Mouse (Mus musculus) intestine, embryonic 16.5 days (tissue): ENCODE measurements at regions not wholly inside any gene's neighbourhood (a gene's known extent, or its start where the extent isn't known, plus 50 kb on each side); places are given as distances from the start of the nearest gene placed in this dataset.
A peak's percentile ranks its signal among the peaks of the same experiment; 100 is the strongest.

Experiments used
- ATAC-seq: fragments of 200-750 bp; cut with Nextera tagmentation; 2 replicates; pipeline ENCODE4 v1.8.0; 2017; ENCODE audit warnings: moderate TSS enrichment, moderate library complexity
- H3K27ac ChIP-seq: fragments of 300-500 bp; sonication (generic); 2 replicates; pipeline ENCODE4 v1.5.1; 2014; ENCODE audit warnings: mild to moderate bottlenecking, low read length
- H3K27me3 ChIP-seq: fragments of 300-500 bp; sonication (generic); replicated peaks from 2 replicates; pipeline ENCODE4 v1.6.1; 2014; ENCODE audit warnings: low read length, control low read depth, mixed read lengths; ENCODE audit not compliant: control insufficient read depth, insufficient read depth
- H3K36me3 ChIP-seq: fragments of 300-500 bp; sonication (generic); 2 replicates; pipeline ENCODE4 v1.6.1; 2014; ENCODE audit warnings: low read length, control low read depth; ENCODE audit not compliant: control insufficient read depth, insufficient read depth
- H3K4me1 ChIP-seq: fragments of 300-500 bp; sonication (generic); 2 replicates; pipeline ENCODE4 v1.6.1; 2014; ENCODE audit warnings: low read length, control low read depth, mixed read lengths; ENCODE audit not compliant: control insufficient read depth, insufficient read depth
- H3K4me2 ChIP-seq: fragments of 300-500 bp; sonication (generic); 2 replicates; pipeline ENCODE4 v1.6.1; 2014; ENCODE audit warnings: low read depth, low read length, control low read depth
- H3K4me3 ChIP-seq: fragments of 300-500 bp; sonication (generic); 2 replicates; pipeline ENCODE4 v1.5.1; 2014; ENCODE audit warnings: mild to moderate bottlenecking, low read length
- H3K9ac ChIP-seq: fragments of 300-500 bp; sonication (generic); 2 replicates; pipeline ENCODE4 v1.6.1; 2014; ENCODE audit warnings: low read depth, low read length
- H3K9me3 ChIP-seq: fragments of 300-500 bp; sonication (generic); 2 replicates; pipeline ENCODE4 v1.6.1; 2016; ENCODE audit warnings: low read length, control low read depth; ENCODE audit not compliant: control insufficient read depth
- WGBS: fragments of 180-500 bp; shearing (Covaris S2); extraction: QIAGEN DNeasy Blood & Tissue Kit; methylation state at CpG from one replicate; pipeline ENCODE4 v1.1.7; 2014; 5-methylcytosine and 5-hydroxymethylcytosine counted together

- H3K4me2 ChIP-seq: no peak overlapping the region
- 39% methylated on average over 10 of the region's 10 CpGs for WGBS
- H3K36me3 ChIP-seq: no peaks in the 10 kb centered on the region
- H3K4me3 ChIP-seq: no peak overlapping the region
- peaks cover 25% of the 10 kb centered on the region for H3K4me1 ChIP-seq
- no peak overlapping the region for H3K9ac ChIP-seq
- H3K9me3 ChIP-seq: no peaks in the 10 kb centered on the region
- no peaks in the 10 kb centered on the region for H3K27me3 ChIP-seq
- ATAC-seq: peak; percentile 47
- H3K27ac ChIP-seq: peak overlapping the region; percentile 71
Measured at GRCm38 (mm10) chr11:79805981-79806415, 156.2 kb downstream of the Utp6 start.

GRCm38 (mm10) chr11:79803971-79804370 lies 158.2 kb downstream of the Utp6 start:
- ATAC-seq: no peak
- no peak overlapping the region for H3K27ac ChIP-seq
- H3K27me3 ChIP-seq: no peaks in the 10 kb centered on the region
- no peak overlapping the region for H3K4me2 ChIP-seq
- WGBS: 63% methylated on average over 2 of the region's 2 CpGs
- H3K9ac ChIP-seq: no peak overlapping the region
- H3K36me3 ChIP-seq: no peaks in the 10 kb centered on the region
- peaks cover 25% of the 10 kb centered on the region for H3K4me1 ChIP-seq
- H3K4me3 ChIP-seq: no peak overlapping the region
- no peaks in the 10 kb centered on the region for H3K9me3 ChIP-seq

GRCm38 (mm10) chr11:79803006-79803405 lies 159.2 kb downstream of the Utp6 start:
- H3K9ac ChIP-seq: no peak overlapping the region
- no peak overlapping the region for H3K4me2 ChIP-seq
- H3K36me3 ChIP-seq: no peaks in the 10 kb centered on the region
- ATAC-seq: peak; percentile 81
- no peaks in the 10 kb centered on the region for H3K27me3 ChIP-seq
- WGBS: 40% methylated on average over 5 of the region's 5 CpGs
- no peaks in the 10 kb centered on the region for H3K9me3 ChIP-seq
- peak overlapping the region; percentile 78 for H3K27ac ChIP-seq
- H3K4me3 ChIP-seq: no peak overlapping the region
- H3K4me1 ChIP-seq: peaks cover 25% of the 10 kb centered on the region

GRCm38 (mm10) chr11:79802566-79802965 lies 159.6 kb downstream of the Utp6 start:
- Histone ChIP-seq H3K4me3 (no peak overlapping the region), H3K9me3 (no peaks in the 10 kb centered on the region), H3K27me3 (no peaks in the 10 kb centered on the region), H3K4me1 (peaks cover 25% of the 10 kb centered on the region), H3K9ac (no peak overlapping the region), H3K4me2 (no peak overlapping the region), H3K27ac (peak overlapping the region; percentile 78), H3K36me3 (no peaks in the 10 kb centered on the region)
- WGBS: 52% methylated on average over 13 of the region's 13 CpGs
- peak; percentile 35 for ATAC-seq

- ATAC-seq: no peak
- no peak overlapping the region for H3K4me3 ChIP-seq
- H3K4me1 ChIP-seq: peaks cover 10% of the 10 kb centered on the region; the same call in 1 of the 2 replicates
- H3K27ac ChIP-seq: no peak overlapping the region
- H3K9me3 ChIP-seq: no peaks in the 10 kb centered on the region
- H3K4me2 ChIP-seq: no peak overlapping the region
- no peaks in the 10 kb centered on the region for H3K27me3 ChIP-seq
- WGBS: 53% methylated on average over 8 of the region's 8 CpGs
- H3K9ac ChIP-seq: no peak overlapping the region
- H3K36me3 ChIP-seq: no peaks in the 10 kb centered on the region
Measured at GRCm38 (mm10) chr11:79800256-79800655, 161.9 kb downstream of the Utp6 start.

- H3K36me3 ChIP-seq: no peaks in the 10 kb centered on the region
- no peak overlapping the region for H3K4me2 ChIP-seq
- H3K9me3 ChIP-seq: no peaks in the 10 kb centered on the region
- no peaks in the 10 kb centered on the region for H3K27me3 ChIP-seq
- no peak overlapping the region for H3K4me3 ChIP-seq
- 0 out of 2 replicates have a peak overlapping the region, but pooled peaks have one; percentile 1 for H3K27ac ChIP-seq
- H3K4me1 ChIP-seq: peaks cover 39% of the 10 kb centered on the region
- H3K9ac ChIP-seq: peak overlapping the region; percentile 52; the same call in 1 of the 2 replicates
- 75% methylated on average over 3 of the region's 3 CpGs for WGBS
- ATAC-seq: no peak
Measured at GRCm38 (mm10) chr11:79788251-79788741, 173.9 kb downstream of the Utp6 start.

GRCm38 (mm10) chr11:79787766-79788165 lies 174.4 kb downstream of the Utp6 start:
- H3K27me3 ChIP-seq: no peaks in the 10 kb centered on the region
- H3K36me3 ChIP-seq: no peaks in the 10 kb centered on the region
- no peak overlapping the region for H3K9ac ChIP-seq
- 72% methylated on average over 1 of the region's 1 CpGs for WGBS
- H3K4me2 ChIP-seq: no peak overlapping the region
- H3K9me3 ChIP-seq: no peaks in the 10 kb centered on the region
- H3K27ac ChIP-seq: 0 out of 2 replicates have a peak overlapping the region, but pooled peaks have one; percentile 1
- no peak for ATAC-seq
- H3K4me3 ChIP-seq: no peak overlapping the region
- H3K4me1 ChIP-seq: peaks cover 36% of the 10 kb centered on the region

- Histone ChIP-seq H3K9ac (no peak overlapping the region), H3K4me3 (no peak overlapping the region), H3K9me3 (no peaks in the 10 kb centered on the region), H3K36me3 (no peaks in the 10 kb centered on the region), H3K4me1 (peaks cover 14% of the 10 kb centered on the region), H3K27ac (no peak overlapping the region), H3K4me2 (no peak overlapping the region), H3K27me3 (no peaks in the 10 kb centered on the region)
- 76% methylated on average over 3 of the region's 3 CpGs for WGBS
- ATAC-seq: no peak
Measured at GRCm38 (mm10) chr11:79784071-79784470, 178.1 kb downstream of the Utp6 start.

- H3K27me3 ChIP-seq: no peaks in the 10 kb centered on the region
- no peak overlapping the region for H3K4me3 ChIP-seq
- no peak overlapping the region for H3K9ac ChIP-seq
- H3K4me1 ChIP-seq: peaks cover 9% of the 10 kb centered on the region
- H3K4me2 ChIP-seq: no peak overlapping the region
- H3K9me3 ChIP-seq: no peaks in the 10 kb centered on the region
- H3K36me3 ChIP-seq: no peaks in the 10 kb centered on the region
- peak overlapping the region; percentile 43; the same call in 1 of the 2 replicates for H3K27ac ChIP-seq
- ATAC-seq: peak; percentile 67
- 64% methylated on average over 5 of the region's 5 CpGs for WGBS
Measured at GRCm38 (mm10) chr11:79781966-79782365, 180.2 kb downstream of the Utp6 start.

- Histone ChIP-seq H3K9me3 (no peaks in the 10 kb centered on the region), H3K27ac (no peak overlapping the region), H3K27me3 (no peaks in the 10 kb centered on the region), H3K4me2 (no peak overlapping the region), H3K36me3 (no peaks in the 10 kb centered on the region), H3K4me1 (peaks cover 9% of the 10 kb centered on the region), H3K4me3 (no peak overlapping the region), H3K9ac (no peak overlapping the region)
- 41% methylated on average over 5 of the region's 5 CpGs for WGBS
- ATAC-seq: peak; percentile 22; the same call in 1 of the 2 replicates
Measured at GRCm38 (mm10) chr11:79779756-79780155, 182.4 kb downstream of the Utp6 start.
